Mouse (Mus musculus): ENCODE results near the gene Sirt1. TPM values are rescaled to one million over a fixed set of nuclear protein-coding genes. Genes with fewer than 3 reads are reported as not detected.
A peak's percentile ranks its signal among the peaks of the same experiment; 100 is the strongest.

Sirt1 gene
- total and polyA plus RNA-seq, 3 experiments = 11.5 to 24.7 (median 17.4) TPM

GRCm38 (mm10) chr10:63382372-63383279, 1.1 kb upstream of the Sirt1 start, which contains the start of gene Dnajc12:
Dnajc12 (plus strand) TSS chr10:63382443.
- Histone ChIP-seq H3K4me1 (ENCODE audit: control insufficient read depth in 1 of 2, insufficient read depth in 2 of 2) (peaks cover 3 to 9% of the 10 kb centered on the region in 2 experiments; a peak in 3 of 4 replicates), H3K79me2 (replicated peaks; ENCODE audit: control insufficient read depth, extremely low read depth, insufficient read depth, poor library complexity, severe bottlenecking) (no peaks in the 10 kb centered on the region), H3K27ac (ENCODE audit: insufficient read depth, low read depth) (no peak within 1 kb of the TSS), H3K9me3 (replicated peaks; ENCODE audit: low read length) (no peaks in the 10 kb centered on the region), H3K27me3 (replicated peaks) (no peaks in the 10 kb centered on the region), H3K36me3 (replicated peaks in 1 of 2; ENCODE audit: control insufficient read depth in 1 of 2, insufficient read depth in 1 of 2, low read length in 1 of 2) (no peaks in the 10 kb centered on the region), H3K9ac (ENCODE audit: insufficient read depth, low read depth) (peak within 1 kb of the TSS; percentile 62), H3K4me3 (replicated peaks in 1 of 3; ENCODE audit: low read depth in 2 of 3, low read length in 2 of 3, poor library complexity in 1 of 3) (peak within 1 kb of the TSS; percentile 59 to 70 (median 64)), H3K4me2 (ENCODE audit: insufficient read depth, low read depth, poor library complexity, severe bottlenecking) (peak within 1 kb of the TSS; percentile 90)
- in situ Hi-C loops (cut with MboI; ENCODE audit: low pct_ligation_motif_present, low pct_unique_long_range_greater_than_20kb, low sequenced_read_pairs) = loop anchor here (5.0 kb wide), 2 partner anchors 65 to 230 kb away; no protein-coding TSS in a partner anchor
- dilution Hi-C loops (cut with MboI; ENCODE audit: extremely low pct_ligation_motif_present, extremely low pct_unique_long_range_greater_than_20kb, low sequenced_read_pairs) = no loop called here
- peak; percentile 97 for DNase-seq (ENCODE audit: extremely low read depth)
- peak; percentile 33; the same call in 1 of the 2 replicates for TF ChIP-seq SMC3 (IDR thresholded peaks at IDR 0.05; ENCODE audit: low read depth, low read length)
- peak; percentile 75 for TF ChIP-seq BHLHE40 (IDR thresholded peaks at IDR 0.05; ENCODE audit: low read depth, low read length)
- TF ChIP-seq USF1 (IDR thresholded peaks at IDR 0.05; ENCODE audit: low read depth, low read length) = no peak
- TF ChIP-seq ZC3H11A (IDR thresholded peaks at IDR 0.05; ENCODE audit: low read depth, low read length) = no peak
- TF ChIP-seq CTCF (conservative IDR thresholded peaks at IDR 0.05 in 1 of 2, IDR thresholded peaks at IDR 0.05 in 1 of 2; ENCODE audit: low read depth in 2 of 2, low read length in 2 of 2) = peak; percentile 47 to 86; a peak in 3 of 4 replicates
- TF ChIP-seq GABPA (IDR thresholded peaks at IDR 0.05; ENCODE audit: insufficient replicate concordance, low read depth, low read length) = peak; percentile 33; the same call in 1 of the 2 replicates
- no peak for TF ChIP-seq NRF1 (IDR thresholded peaks at IDR 0.05; ENCODE audit: low read depth, low read length)
- TF ChIP-seq POLR2AphosphoS2 (IDR thresholded peaks at IDR 0.05; ENCODE audit: low read depth, low read length) = peak; percentile 64; the same call in 1 of the 2 replicates
- peak; percentile 92 for TF ChIP-seq ELF1 (IDR thresholded peaks at IDR 0.05; ENCODE audit: low read depth, low read length)
- no peak for TF ChIP-seq IRF4 (IDR thresholded peaks at IDR 0.05; ENCODE audit: low read depth, low read length)
- peak; percentile 97 for TF ChIP-seq HCFC1 (IDR thresholded peaks at IDR 0.05; ENCODE audit: low read depth, low read length)
- TF ChIP-seq UBTF (IDR thresholded peaks at IDR 0.05; ENCODE audit: low read depth, low read length) = no peak
- peak; percentile 98 for TF ChIP-seq CHD2 (IDR thresholded peaks at IDR 0.05; ENCODE audit: low read length)
- no peak for TF ChIP-seq EP300 (IDR thresholded peaks at IDR 0.05; ENCODE audit: low read length)
- no peak for TF ChIP-seq JUN (IDR thresholded peaks at IDR 0.05; ENCODE audit: insufficient read depth, low read depth, low read length)
- peak; percentile 45; the same call in 1 of the 2 replicates for TF ChIP-seq JUND (conservative IDR thresholded peaks at IDR 0.05; ENCODE audit: low read depth, low read length)
- no peak for TF ChIP-seq MAX (IDR thresholded peaks at IDR 0.05; ENCODE audit: low read length)
- no peak for TF ChIP-seq CHD1 (IDR thresholded peaks at IDR 0.05; ENCODE audit: low read depth, low read length)
- TF ChIP-seq MYC (IDR thresholded peaks at IDR 0.05; ENCODE audit: low read depth, low read length) = peak; percentile 69; the same call in 1 of the 2 replicates
- peak; percentile 79; the same call in 1 of the 2 replicates for TF ChIP-seq ZMIZ1 (IDR thresholded peaks at IDR 0.05; ENCODE audit: low read depth, low read length)
- no peak for TF ChIP-seq USF2 (conservative IDR thresholded peaks at IDR 0.05; ENCODE audit: low read depth, low read length)
- no peak for TF ChIP-seq E2F4 (IDR thresholded peaks at IDR 0.05; ENCODE audit: insufficient replicate concordance, low read depth, low read length)
- TF ChIP-seq ZNF384 (IDR thresholded peaks at IDR 0.05; ENCODE audit: low read depth, low read length) = peak; percentile 65
- TF ChIP-seq MAFK (IDR thresholded peaks at IDR 0.05; ENCODE audit: insufficient replicate concordance, low read length) = 0 out of 2 replicates have a peak, but pooled peaks have one; percentile 39
- peak; percentile 60 for TF ChIP-seq SIN3A (IDR thresholded peaks at IDR 0.05; ENCODE audit: low read length)
- TF ChIP-seq POLR2A (IDR thresholded peaks at IDR 0.05; ENCODE audit: low read depth, low read length) = peak; percentile 88
- TF ChIP-seq MEF2A (IDR thresholded peaks at IDR 0.05; ENCODE audit: borderline replicate concordance, low read depth, low read length) = peak; percentile 57; the same call in 1 of the 2 replicates
- peak; percentile 79 for TF ChIP-seq RAD21 (IDR thresholded peaks at IDR 0.05; ENCODE audit: low read depth, low read length)
- TF ChIP-seq MXI1 (IDR thresholded peaks at IDR 0.05; ENCODE audit: low read depth, low read length) = peak; percentile 64; the same call in 1 of the 2 replicates
- TF ChIP-seq KAT2A (IDR thresholded peaks at IDR 0.05; ENCODE audit: insufficient replicate concordance, low read length) = peak; percentile 94; the same call in 1 of the 2 replicates
- peak; percentile 86 for TF ChIP-seq NELFE (IDR thresholded peaks at IDR 0.05; ENCODE audit: low read depth, low read length)
- no peak; the same call in 1 of the 2 replicates for TF ChIP-seq TCF12 (IDR thresholded peaks at IDR 0.05; ENCODE audit: low read depth, low read length)
- peak; percentile 98 for TF ChIP-seq TBP (conservative IDR thresholded peaks at IDR 0.05; ENCODE audit: low read depth, low read length)
- no peak for TF ChIP-seq RCOR1 (conservative IDR thresholded peaks at IDR 0.05; ENCODE audit: low read depth, low read length)
- no peak for TF ChIP-seq ZKSCAN1 (IDR thresholded peaks at IDR 0.05; ENCODE audit: borderline replicate concordance, low read depth, low read length)
- no peak for TF ChIP-seq MAZ (IDR thresholded peaks at IDR 0.05; ENCODE audit: low read depth, low read length)
- no peak for TF ChIP-seq PAX5 (IDR thresholded peaks at IDR 0.05; ENCODE audit: low read length)

All from CH12.LX (cell line).